Mouse (Mus musculus) hematopoietic stem cell, adult 5-6 weeks (primary cell): ENCODE results near the gene Pde5a. TPM values are rescaled to one million over a fixed set of nuclear protein-coding genes. Genes with fewer than 3 reads are reported as not detected.

Experiments
- ATAC-seq, 2 experiments: fragments of 125-278 bp in 1 of 2; replicated peaks in 1 of 2; 2 replicates each; pipeline ENCODE4 v1.8.0; 2016 to 2017; ENCODE audit warnings: inconsistent platforms in 2 of 2, mild to moderate bottlenecking in 2 of 2, moderate number of reproducible peaks in 2 of 2, low read depth in 1 of 2, moderate TSS enrichment in 1 of 2; ENCODE audit not compliant: low FRiP score in 2 of 2, poor library complexity in 2 of 2, severe bottlenecking in 2 of 2, insufficient read depth in 1 of 2, low TSS enrichment in 1 of 2
- total RNA-seq: library from RNA; stranded (forward); fragments of 172-1452, 232-1000 nt; gene quantifications from 2 replicates; pipeline ENCODE4 v1.2.3, GENCODE M21; 2017

Pde5a gene
- 5.1 and 5.6 TPM in 2 replicates for total RNA-seq

DNA sequence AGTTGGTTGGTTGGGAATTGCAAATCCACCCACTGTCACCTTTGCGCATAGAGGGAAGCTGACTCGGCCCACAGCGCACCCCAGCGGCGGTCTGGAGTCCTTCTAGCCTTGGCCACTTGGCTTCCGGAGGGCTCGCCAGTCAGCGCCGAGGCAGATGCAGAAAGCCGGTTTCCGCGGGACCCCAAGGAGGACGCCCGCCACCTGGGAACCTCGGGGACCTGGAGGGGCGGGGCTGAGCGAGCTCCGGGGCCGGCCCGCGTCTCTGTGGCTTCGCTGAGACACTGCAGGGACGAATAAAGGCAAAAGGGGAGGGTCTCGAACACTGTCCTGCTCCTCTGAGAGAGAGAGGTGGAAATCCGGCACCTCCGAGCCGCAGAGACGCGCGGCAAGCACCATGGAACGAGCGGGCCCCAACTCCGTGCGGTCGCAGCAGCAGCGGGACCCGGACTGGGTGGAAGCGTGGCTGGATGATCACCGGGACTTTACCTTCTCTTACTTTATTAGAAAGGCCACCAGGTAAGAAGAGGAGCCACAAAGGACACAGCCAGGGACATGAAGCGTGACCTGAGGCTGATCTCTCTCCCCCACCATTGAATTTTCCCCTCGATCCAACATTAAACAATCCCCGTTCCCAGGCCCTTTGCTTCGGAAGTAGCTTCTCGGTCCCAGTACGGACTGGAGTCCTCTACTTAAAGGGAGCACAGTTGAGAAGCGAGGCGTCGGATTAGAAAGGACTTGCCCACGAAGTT is at the start of gene Pde5a:
Gene Pde5a (plus strand): TSS at position 96 of the 749 bp plus-strand sequence.
- ATAC-seq: peak; percentile 78 to 87

DNA sequence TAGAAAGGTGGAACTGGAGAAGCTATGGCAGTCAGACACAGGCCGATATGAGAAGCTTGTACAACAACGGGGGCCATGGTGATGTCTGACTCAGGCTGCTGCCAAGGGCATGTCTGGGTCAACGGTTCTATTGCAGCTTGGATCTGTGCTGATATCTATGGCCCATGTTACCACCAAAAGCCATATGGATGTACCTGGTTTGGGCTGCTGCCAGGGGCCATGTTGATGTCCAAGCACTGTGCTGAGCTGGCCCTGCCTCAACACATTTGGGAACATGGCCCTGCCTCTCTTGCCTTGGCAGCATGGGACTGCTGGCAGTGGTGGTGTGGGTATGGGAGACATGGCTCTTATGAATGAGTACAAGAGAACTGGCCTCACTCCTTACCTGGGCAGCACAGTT is 47.9 kb upstream of the Pde5a start:
- ATAC-seq: no peak

DNA sequence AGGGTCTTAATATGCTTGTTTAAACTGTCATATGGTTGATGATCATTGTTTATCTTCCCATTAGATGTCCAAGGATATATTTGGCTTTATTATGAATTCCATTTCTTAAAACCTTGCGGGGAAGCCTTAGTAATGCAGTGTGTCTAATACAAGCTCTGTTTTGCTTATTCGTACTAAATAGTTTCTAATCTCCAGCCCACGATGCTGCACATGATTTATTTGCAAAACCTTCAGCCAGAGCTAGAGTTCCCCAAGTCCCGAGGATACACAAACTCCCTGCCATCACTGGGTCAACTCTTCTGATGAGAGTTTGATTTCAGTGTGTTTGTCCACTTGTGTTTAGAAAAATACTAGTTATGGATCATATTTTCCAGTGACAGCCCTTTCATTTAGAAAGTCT is 46.4 kb upstream of the Pde5a start:
- ATAC-seq: no peak

GRCm38 (mm10) chr3:122684832-122685231 is 43.9 kb upstream of the Pde5a start:
- no peak for ATAC-seq

DNA sequence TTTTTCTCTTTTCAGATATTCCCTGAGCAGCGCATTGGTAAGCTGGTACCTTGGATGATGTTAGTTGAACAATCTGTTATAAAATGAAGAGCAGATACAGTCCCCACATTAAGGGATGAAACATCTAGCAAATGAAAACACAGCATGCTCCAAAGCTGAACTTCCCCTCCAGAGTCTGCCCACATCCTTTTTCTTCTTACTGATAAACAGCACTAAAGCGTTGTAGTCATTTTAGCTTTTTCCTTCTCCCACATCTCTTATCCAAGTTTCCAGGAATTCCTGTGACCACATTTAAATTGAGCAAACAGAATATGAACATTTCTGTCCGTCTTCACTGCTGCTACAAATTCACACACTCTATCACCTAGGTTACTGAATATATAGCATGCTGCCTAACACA is 35.7 kb upstream of the Pde5a start:
- no peak for ATAC-seq

DNA sequence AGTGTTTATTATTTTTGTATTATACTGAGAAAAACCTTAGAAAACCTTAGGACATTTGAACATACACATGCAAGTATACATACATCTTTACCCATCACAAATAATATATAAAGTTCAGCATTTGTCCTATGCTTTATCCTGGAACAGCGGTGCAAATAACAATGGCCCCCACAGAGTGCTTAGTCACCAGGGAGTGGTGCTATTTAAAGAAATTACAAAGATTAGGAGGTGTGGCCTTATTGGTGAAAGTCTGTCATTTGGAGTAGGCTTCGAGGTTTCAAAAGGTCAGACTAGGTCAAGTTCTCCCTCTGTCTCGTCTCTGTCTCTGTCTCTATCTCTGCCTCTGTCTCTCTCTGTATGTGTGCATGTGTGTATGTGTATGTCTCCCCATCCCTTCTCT is 32.9 kb upstream of the Pde5a start:
- ATAC-seq: no peak

DNA sequence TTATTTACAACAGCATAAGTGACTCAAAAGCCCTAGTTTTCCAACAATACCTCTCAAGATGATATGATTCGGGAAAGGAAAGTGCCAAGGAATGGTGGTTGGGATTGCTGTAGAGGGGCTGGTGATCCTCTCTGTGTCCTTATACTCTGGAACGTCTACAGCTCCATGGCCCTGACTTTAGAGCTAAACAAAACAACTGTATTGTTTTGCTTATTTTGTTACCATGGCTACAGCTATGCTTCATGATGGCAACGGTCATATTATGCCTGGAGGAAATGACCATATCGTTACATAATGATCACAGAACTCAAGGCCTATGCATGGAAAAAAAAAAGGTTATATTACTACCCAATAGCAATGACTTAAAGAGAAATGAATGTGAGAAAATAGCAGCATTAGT is 32.1 kb upstream of the Pde5a start:
- no peak for ATAC-seq

- no peak for ATAC-seq
These were observed 24.5 kb upstream of the Pde5a start for GRCm38 (mm10) chr3:122704209-122704608.

- ATAC-seq: no peak
These were observed 23.5 kb upstream of the Pde5a start for GRCm38 (mm10) chr3:122705246-122705645.

DNA sequence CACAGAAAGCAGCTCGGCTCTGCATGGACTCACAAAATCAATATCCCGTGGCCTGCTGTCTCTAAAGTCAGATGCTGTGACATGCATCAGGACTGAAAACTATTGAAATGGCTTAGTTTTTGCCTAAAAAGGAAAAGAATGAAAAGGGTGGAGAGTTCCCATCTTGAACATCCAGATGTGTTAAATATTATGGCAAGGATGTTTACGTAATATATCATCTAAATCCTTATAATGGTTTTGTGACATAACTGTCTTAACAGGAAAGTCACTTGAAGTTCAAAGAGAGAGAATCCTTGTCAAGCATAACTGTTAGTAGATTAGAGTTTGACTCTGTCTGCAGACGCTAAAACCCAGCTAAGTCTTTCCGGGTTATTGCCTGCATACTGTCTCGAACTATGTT is 20.3 kb upstream of the Pde5a start:
- ATAC-seq: no peak

GRCm38 (mm10) chr3:122710141-122710540 is 18.6 kb upstream of the Pde5a start:
- no peak for ATAC-seq

DNA sequence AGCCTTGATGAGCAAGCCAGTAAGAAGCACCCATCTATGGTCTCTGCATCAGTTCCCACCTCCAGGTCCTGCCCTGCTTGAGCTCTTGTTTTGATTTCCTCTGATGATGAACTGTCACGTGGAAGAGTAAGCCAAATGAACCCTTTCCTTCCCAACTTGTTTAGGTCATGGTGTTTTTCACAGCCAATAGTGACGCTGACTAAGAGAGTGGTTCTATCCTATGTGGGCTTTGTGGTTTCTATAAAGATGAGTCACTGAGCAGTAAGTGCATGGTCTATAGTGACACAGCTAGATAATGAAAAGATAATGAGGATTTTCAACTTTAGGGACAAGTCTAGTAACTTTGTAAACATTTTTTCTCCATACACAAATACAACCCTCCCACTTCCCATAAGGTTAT is 10.1 kb upstream of the Pde5a start:
- ATAC-seq: no peak

DNA sequence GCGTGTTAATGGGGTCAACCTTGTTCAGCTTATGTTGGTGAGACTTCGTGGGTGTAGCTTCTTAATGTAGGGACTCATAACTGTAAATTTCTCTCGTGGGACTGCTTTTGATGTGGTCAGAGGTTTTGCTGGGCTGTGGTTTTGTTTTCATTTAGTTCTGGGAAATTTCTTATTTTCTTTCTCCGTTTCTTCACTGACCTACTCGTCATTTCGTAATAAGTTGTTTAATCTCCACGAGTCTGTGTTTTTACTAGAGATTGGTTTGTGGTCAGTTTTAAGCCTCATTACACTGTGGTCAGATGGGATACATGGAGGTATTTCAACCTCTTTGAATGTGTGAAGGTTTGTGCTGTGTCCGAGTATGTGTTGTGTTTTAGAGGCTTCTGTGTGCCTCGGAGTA is 7.2 kb upstream of the Pde5a start:
- no peak for ATAC-seq

- peak; percentile 5 to 12; a peak in 1 of 4 replicates for ATAC-seq
These were observed 833 bp downstream of the Pde5a start for GRCm38 (mm10) chr3:122729601-122729959.

DNA sequence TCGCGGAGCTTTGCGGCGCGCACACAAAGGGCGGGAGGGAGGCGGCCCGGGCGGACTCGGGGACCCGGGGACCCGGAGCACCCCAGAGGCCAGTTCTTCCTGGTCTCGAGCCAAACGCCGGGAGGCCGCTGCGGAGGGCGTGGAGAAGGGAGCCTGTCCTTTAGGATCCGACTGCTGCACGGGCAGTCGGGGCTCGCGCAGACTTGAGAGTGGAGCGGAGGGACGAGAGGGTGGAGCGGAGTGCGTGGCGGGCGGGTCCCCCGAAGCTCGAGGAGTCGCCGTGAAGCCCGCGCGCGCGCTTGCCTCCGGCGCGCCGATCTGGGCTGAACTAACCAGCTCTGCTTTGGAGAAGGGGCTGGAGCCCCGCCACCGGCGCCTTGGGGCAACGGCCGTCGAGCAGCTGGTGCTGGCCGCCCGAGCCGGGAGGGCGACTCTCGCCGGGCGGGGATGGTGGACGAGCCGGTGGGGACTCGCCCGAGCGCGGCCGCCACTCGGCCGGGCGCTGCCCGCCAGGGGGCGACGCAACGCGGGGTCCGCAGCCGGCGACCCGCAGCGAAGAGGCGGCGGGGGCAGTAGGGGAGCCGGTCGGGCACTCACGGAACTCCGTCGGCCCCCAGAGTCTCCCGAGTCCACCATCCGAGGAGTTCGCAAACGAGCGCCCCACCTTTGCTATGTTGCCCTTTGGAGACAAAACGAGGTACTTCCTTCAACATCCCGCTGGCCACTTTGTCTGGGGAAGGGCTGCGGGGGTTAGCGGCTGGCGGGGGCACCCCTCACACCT is 1.4 kb downstream of the Pde5a start:
- ATAC-seq: peak; percentile 6 to 33; a peak in 2 of 4 replicates

- ATAC-seq: no peak; a peak in 1 of 4 replicates
These were observed 2.0 kb downstream of the Pde5a start for GRCm38 (mm10) chr3:122730741-122731235.

- no peak for ATAC-seq
These were observed 5.1 kb downstream of the Pde5a start for GRCm38 (mm10) chr3:122733806-122734205.

DNA sequence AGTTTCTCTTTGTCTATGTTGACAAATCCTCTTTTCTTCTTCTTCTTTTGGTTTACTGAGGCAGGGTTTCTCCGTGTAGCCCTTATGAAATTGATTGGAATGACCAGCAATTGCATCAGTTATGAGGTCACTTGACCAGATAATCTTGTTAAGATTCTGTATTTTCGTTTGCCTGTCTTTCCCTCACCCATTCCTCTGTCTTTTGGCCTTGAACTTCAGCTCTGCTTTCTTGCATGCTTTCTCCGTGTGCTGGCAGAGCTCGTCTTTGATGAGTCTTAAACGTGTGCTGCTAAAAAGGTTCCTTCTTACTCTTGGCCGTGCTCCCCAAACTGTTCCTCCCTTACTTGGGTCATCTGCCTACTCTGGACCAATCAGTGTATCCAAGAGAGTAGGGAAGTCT is 5.6 kb downstream of the Pde5a start:
- no peak for ATAC-seq
